Mouse (Mus musculus) urinary bladder, postnatal 25 days (tissue): Measurements from ENCODE around the gene Dock2.

Source experiments
- DNase-seq: peaks from one replicate; pipeline ENCODE4 v3.0.0; 2022; ENCODE audit warnings: low spot score

Dock2 gene

DNA sequence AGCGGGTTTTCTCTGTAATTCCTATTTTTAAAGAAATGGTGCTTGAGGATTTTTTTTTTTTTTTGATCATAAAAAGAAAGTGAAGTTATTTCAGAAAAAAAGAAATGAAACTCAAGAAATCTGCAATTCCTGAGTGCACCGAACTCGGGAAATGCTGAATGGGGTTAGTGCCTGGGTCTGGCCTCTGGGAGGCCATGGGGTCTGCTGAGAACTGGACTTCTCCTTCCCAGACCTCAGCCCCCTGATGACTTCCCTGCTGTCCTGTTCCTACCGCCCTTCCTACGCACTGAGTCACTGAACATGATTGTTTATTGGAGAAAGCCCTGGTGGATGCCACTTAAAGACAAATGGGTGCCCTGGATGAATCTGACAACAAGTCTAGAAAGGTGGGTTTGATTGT lies 356.5 kb downstream of the Dock2 start:
- no peak for DNase-seq

DNA sequence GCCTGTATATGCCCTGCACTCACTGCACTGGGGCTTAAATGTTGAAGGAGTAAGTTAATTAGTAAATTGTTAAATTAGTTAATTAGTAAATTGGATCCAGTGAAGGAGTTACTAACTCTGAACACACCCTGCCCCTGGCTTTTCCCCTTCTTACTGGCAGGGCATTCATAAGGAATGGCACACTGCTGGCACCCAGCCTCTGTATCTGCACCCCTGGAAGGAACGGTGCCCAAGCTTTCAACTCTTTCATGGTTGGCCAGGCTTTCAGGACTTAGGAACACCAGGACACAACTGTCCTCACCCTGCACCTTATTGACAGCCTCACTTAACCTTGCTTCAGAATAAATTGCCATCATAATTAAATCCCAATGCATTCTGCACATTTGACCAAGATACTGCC lies 359.1 kb downstream of the Dock2 start:
- no peak for DNase-seq

DNA sequence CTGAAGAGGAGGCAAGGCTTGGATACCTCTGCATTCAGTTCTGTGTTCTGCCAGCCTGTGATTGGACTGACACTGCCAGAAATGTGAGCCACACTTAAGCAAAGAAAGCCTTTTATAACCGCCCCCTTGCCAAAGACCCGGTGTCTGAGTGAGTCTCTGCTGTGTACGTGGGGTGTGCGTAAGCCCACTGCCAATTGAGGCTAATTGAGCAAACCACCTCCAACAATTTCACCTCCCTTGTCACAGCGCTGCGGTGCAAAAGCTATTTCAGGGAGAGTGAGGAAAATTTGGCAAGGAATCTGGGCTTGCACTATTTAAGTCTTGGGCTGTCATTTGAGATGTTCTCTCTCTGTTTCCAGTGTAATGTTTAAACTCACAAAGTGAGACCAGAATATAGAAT lies 362.6 kb downstream of the Dock2 start:
- no peak for DNase-seq

DNA sequence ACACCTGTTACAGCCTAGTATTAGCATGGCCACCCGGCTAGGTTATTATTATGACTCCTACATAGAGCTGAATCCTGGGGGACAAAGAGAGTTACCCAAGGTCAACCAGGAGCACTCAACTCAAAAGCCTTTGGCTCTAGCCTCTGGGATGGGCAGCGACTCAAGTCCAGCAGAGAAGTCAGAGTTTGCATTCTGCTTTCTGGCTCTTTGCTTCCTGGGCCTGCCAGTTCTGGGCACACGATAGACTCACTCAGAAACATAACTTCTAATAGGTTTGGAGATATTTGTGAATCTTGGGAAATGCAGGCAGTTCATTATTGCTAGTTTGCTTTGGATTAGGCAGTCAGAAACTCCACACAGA lies 367.1 kb downstream of the Dock2 start:
- DNase-seq: no peak

DNA sequence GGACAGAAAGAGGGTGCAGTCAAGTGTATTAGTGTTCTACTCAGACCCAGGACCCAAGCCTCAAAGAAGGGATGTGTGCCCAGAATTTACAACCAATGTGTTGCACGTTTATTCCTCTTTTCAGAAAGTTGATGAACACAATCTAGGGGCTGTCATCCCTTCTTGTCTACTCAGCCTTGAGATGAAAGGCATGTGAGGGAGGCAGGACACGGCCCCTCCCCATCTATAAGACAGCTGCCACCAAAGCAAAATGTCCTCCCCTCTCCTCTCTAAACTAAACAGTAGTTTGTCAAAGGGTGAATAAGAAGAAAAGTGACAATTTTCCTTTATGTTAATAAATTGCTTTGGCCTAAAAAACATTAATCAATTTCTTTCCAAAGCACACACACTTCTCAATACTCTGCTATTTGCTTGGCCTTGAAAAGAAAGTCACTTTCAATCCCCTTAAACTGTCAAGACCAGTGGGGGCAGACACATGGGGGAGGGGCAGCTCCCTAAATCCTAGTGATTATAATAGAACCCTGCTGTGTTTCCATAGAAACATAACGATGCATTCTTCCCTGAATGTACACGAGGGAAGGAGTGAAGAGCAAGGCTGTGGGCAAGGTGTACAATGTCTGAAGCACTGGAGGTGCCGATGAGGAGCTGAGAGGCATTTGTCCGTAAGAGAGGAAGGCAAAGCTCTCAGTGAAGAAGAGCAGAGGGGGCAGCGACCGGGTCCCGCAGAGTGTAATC lies 367.6 kb downstream of the Dock2 start:
- DNase-seq: no peak

DNA sequence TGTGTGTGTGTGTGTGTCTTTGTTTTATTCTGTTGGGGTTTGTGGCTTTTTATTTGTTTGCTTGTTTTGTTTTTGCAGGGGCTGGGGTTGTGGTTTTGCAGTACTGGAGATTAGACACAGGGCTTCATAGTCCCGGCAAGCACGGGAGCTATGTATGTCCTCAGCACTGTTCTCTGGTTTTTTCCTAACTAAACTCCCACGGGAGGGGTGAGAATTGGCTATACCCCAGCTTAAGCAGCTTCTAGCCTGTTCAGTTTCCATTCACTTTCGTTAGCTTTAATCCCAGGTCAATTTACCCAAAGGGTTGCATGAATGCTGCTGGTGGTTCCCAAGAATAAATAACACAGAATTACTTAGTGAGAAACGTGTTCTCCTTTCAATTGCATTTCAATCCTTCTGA lies 376.8 kb downstream of the Dock2 start:
- DNase-seq: no peak

DNA sequence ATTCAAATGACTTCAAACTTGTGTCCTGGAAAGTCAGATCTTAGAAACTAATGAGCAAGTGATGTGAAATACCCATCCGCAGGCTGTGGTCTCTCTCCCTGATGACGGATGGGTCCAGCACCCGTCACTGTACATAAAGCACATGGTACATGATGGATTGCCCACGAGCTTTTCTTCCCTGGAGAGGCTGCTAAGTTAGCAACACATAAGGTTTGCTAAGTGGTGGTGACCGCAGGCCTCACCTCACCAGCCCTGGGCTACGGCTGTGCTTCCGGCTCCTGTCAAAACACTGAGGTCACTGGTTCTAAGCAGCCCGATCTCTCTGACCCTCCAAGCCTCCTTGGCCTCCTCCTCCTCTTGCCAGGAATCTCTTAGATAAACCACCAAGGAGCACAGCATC lies 377.4 kb downstream of the Dock2 start:
- DNase-seq: no peak

DNA sequence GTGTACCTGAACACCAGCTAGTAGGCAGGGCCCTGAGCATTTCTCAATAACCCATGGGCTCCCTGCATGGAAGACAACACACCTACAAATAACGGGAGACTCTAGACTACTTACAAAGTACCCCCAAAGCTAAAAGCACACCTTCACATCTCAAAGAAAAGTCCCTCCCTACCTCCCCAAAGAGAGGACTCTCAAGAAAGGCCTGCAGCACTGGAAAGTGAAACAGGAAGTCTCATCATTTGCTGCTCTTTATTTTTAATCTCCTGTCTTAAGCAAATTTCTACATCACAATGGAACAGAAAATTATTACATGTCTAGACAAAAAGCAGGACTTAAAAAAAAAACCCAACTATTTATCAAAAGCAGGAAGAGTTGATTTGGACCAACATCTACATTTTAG lies 378.4 kb downstream of the Dock2 start:
- DNase-seq: no peak

DNA sequence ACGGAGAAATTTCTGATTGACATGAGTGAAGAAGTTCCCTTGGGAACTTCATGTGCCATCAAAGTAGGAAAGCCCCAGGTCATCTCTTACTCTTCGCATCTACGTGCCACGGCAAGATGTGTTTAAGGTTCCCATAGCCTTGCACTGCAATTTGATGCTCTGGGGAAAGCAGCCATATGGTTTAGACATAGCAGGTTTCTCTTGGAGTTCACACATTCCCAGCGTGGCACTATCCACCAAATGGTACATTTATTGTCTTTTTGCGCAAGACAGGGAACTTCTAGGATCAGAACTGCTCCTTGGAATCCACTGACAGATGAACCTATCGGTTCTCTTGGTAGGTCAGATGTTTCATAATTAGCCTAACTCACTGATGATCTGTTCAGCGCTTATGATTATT lies 382.3 kb downstream of the Dock2 start:
- DNase-seq: no peak

DNA sequence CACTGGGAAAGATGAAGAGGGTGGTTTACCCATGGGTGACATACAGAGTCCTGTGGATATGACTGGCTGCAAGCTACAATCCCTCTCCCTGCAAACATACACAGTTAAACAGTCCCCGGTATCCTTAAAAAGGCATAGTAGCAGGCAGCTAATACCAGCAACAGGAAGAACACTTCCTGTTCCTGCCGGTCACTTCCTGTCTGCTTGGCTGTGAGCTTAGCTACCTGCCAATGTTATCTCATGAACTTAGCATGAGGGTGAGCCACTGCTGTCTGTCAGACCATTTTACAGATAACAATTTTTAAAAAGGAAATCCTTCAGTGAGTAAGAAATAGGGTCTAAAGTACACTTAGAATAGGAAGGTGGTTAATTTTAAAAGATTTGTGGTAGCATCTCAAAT lies 385.1 kb downstream of the Dock2 start:
- no peak for DNase-seq

DNA sequence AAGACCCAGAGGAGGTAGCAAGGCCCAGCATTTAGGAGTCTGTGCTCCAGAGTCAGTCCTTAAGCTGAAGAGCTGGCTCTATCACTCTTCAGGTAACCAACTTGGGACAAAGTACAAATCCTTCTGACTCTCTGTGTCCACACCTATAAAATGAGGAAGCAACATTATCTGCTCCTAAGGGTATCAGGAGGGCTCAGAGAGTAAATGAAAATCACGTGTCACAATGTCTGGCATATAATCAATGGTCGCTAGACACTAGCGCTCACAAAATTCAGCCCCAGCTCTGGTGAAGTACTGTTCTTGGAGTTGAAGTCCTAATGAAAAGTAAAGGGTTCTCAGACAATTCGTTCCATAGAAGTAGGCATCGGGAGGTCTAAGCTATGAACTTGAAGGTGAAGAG lies 386.0 kb downstream of the Dock2 start:
- DNase-seq: no peak

DNA sequence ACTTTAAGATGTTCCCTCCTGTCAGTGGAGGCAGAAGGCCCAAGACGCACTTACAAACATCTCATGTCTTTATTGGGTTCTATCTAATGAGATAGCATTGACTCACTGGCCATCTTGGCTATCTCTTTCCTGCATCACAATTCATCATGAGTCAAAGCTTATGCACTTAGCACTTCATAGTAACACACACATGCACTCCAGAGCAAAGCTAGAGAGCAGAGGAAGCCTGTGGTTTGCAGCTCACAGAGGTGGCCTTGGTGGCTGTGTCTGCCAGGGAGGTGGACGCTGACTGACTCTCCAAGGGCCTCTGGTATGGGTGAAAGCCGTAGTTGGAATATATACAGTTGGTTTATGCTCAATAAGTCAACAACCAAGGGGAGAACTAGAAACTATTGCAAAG lies 387.9 kb downstream of the Dock2 start:
- DNase-seq: no peak

DNA sequence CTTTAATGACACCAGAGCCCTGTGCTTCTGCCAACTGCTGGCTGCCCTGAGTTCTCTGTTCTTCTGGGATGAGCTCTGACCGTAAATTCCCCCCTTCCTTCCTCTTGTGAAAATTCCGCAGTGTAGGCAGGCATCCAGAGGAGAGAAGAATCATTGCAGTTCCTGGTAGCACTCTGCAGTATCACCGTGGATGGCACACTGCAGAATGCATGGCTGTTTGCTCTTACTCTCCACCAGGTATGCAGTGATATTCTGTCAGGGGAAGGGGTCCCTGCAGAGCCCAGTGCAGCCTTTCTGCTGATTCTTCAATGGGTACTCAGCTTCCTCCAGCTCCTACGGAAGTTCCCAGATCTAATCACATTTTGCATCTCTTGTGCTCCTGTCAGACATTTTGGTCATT lies 391.6 kb downstream of the Dock2 start:
- DNase-seq: no peak

DNA sequence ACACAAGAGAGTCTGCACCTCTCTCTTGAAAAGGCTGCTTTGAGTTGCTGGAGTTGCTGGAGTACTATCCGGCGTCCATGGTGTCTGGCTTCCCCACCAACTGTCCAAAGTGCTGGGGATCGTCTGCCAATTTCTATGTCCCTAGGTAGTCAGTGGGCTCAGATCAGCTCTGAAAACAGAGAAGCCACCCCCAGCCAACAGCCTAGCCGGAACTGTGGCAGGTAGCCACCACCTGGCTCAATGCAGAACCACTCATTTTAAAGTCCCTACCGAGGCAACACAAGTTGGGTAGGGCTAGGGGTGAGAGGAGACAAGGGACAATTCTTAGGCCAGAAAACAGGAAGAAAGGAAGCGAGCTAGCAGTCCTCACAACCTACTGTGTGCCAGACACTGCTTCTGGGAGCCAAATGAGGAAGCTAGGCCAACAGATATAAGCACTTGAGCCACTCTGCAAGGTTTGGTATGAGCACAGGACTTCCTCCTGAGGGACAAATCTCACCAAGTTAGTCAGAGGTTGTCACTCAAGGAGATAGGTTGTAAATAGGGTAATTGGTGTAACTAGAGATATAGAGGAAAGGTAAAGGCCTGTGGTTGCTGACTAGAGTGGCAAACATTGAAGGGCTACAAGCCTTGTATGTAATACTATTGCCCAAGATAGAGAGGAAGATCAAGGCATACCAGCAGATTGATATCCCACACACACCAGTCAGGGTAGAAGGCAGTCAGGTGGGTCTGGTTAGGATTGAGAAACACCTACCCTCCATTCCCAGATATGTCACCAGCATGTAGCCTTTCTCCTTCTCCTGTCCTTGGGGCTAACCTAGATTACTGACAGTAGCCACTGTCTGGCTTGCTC lies 394.2 kb downstream of the Dock2 start:
- DNase-seq: no peak

DNA sequence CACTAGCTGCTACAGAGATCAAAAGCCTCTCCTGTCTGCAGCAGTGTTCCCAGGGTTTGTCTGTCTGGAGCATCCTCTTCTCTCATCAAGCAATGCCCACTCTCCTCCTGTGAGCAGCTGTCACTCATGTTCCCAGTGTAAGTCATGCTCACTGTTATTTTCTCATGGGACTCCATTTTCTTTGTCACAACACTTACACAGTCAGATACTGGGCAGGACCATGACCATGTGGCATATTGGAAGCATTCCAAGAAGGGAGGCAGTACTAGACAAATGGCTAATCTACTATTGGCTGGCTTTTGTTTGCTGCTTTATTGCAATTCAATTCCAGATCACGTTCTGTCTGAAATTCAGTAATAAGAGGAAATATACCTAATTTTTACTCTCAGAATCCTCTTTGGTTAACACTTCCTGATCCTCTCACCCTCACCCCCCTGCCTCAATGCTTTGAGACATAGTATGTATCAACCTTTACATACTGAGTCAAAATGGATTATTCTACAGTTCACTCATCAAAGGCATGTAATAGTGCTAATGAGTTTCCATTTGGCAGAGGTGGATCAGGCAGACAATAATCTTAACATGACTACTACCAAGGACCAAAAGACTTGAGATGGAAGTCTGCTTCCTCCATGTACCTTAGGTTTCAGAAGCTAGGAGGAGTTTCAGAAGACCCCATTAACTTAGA lies 398.5 kb downstream of the Dock2 start:
- no peak for DNase-seq

DNA sequence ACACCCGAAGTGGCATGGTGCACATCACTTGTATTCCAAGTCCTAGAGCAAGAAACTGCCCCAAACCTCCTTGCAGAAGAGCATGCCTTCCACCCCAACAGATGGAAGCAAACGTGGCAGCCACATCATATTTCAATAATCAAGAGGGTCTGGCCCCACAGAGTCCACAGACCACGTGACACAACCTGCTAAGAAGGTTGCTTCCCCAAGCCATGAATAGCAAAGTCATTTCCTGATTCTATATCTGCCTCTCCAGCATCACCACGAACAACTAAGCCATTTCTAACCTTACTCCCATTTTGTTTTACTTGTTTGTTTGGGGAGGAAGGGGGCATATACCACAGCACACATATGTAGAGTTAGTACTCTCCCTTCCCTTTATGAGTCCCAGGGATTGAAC lies 399.5 kb downstream of the Dock2 start:
- DNase-seq: no peak

DNA sequence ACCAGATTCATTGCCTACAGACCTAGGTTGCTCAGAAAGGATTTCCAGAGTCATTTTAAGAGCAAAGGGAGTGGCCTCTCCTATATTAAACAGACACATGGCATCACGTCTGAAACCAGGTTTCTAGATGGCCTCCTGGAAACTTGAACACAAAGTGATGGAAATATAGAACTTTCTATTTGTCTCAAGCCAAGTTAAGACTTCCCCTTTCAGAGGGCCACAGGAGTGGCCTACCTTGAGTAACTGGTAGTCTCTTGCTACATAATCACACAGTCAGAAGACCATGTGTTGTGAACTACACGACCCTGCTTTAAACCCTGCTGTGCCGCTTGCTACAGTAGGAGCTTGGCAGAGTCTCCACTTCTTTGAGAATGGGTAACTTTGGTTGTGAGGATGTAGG lies 400.2 kb downstream of the Dock2 start:
- DNase-seq: no peak

DNA sequence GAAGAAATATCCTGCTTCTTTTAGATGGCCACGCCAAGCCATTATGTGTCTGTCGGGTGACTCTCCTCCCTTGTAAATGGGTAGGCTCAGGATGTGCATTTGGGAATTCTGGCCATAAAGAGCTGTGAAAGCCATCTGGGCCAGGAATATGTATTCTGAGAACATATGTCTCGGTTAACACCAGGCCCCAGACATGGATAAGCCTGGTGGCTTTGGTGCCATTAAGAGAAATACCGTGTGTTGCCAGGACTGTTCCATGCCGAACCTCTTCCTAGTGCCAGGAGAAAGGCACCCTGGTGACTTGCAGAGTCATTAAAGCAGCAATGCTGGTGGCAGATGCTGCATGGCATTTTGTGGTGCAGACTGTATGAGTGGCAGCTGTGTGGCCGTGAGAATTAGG lies 406.0 kb downstream of the Dock2 start:
- DNase-seq: no peak

DNA sequence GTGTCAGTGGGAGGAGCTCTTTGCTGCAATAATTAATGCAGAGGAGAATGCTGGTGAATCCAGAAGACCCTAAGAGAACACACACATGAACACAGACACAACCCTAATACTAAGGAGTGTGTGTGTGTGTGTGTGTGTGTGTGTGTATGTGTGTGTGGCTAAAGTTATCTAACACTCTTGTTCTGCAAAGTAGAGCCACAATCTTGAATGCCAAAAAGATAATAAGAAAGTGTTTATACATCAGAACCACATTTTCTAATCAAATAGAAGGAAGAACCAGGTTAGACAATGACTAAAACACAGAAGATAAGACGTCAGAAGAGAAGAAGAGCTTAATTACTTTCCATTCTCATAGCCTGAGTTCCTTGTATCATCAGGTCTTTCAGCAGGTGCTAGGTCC lies 408.1 kb downstream of the Dock2 start:
- DNase-seq: no peak

DNA sequence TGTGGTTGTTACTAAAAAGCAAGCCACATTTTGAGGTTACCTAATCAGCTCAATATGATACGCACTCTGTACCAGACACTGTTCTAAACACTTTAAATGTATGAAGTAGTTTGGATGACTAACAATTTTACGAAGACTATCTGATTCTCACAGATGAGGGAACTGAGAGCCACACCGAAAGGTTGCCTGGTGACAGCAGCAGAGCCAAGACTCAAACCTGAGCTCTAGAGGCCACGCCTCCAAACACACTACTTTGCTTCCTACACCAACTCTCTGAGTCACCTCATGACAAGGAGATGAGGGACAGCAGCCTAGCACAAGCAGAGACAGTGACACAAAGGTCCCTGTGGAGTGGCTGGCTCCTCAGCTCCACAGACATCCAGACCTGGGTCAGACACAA lies 411.5 kb downstream of the Dock2 start:
- DNase-seq: no peak

DNA sequence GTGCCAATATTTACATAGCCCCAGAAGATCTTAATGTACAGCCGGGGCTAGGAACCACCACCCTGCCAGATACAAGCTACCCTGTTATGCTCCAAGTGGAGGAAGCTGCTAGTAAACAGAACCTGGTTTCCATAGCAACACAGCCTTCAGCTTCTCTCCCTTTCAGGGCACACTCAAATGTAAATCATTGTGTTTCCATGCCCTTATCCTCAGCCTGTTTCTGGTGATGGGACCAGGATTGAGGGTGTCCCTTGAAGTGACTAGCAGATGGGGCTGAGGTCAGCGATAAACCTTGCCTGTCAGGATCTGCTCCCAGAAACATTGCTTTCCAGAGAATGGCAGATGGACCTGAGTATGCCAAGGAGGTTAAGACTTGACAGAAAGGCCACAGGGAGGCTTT lies 427.6 kb downstream of the Dock2 start:
- no peak for DNase-seq

DNA sequence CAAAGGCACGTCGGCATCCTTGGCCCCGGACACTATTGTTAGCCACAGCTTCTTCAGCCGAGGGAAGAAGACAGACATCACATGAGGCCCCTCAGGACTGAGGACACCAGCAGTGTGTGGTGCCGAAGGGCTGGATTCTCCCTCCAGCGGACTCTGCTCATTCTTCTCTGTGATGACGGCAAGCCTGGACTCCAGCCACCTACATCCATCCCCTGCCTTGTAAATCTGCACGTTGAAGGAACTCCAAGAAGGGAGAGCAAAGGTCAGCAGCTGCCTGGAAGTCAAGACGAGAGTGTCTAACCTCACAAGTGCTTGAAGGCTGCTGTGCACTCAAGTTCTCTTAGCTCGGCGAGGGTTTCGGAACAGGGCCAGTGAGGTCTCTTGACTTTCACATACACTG lies 428.3 kb downstream of the Dock2 start:
- DNase-seq: no peak

DNA sequence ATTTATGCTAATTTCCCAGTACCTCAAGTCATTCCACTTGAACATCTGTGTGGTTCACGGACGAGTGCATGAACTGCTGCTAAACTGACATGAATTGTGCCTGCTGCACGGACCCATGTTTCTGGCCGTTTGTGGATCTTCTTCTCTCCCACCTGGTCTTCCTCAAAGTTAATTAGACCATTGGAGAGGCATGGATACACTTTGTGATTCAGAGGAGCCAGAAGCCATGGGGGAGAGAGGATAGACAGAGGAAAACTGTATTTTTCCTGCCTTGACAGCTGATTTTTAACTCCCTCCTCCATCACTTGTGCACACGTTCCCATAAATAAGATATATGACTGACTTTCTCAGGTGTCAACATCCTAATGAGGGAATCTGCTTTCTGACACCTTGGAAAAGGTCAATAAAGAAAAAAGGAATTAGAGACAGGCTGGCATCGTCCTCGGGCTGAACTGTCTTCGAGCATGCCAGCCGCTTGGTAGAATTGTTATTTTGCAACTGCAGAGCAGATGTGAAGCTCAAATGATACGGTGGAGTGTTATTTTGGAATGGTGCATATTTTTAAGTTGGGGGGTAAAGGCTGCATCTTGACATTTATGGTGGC lies 434.1 kb downstream of the Dock2 start:
- no peak for DNase-seq
